Mouse (Mus musculus) central nervous system, embryonic 14 days (tissue): Measurements from ENCODE around the gene Prmt6. TPM values are rescaled to one million over a fixed set of nuclear protein-coding genes. Genes with fewer than 3 reads are reported as not detected.

Experiments
- polyA plus RNA-seq: library from polyadenylated mRNA; depleted of rRNA; stranded (reverse); fragments of >200 nt; gene quantifications from 2 replicates; pipeline ENCODE4 v1.2.3, GENCODE M21; 2012; rRNA removed

Gene Prmt6
- 22.6 and 23.8 TPM in 2 replicates for polyA plus RNA-seq

DNA sequence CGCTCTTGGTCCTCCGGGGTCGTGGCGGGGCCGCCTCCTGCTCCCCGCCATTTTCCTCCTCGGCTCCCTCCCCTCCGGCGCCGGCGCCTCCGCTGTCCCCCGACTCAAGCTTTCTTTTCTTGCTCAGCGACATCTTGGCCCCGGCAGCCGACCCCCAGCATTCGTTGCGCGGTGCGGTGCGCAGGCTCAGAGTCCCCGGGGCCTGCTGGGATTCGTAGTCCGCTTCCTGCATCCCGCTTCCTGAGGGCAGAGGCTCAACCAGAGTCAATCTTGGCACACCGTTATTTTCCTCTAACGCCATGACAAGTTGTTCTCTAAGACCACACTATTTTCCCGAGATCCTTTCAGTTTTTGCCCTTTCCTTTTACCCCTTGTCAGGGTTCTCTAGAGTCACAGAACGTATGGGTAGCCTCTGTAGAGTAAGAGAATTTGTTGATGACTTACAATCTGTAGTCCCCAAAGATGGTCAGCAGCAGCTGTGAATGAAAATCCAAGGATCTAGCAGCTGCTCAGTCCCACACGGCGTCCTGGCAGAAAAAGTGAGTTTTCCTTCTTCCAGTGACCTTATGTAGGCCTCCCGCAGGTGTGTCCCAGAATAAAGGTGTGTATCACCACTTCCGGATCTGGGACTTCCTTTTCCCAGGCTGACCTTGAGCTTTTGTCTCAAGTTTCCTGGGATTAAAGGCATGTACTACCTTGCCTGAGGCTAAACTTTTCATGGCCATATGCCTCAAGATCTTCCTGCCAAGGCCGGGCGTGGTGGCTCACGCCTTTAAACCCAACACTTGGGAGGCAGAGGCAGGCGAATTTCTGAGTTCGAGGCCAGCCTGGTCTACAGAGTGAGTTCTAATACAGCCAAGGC is at the start of gene Prmt6:
Gene Prmt6 (minus strand): TSS at position 160 of the 862 bp plus-strand sequence.

Other genes with a start within 250 kb of the Prmt6 start
- gene Ntng1, start 107.0 kb downstream of the Prmt6 start, polyA plus RNA-seq, result 16.3 and 17.7 TPM in 2 replicates